ENCODE assay signal across 28 mouse cellular contexts in genomic region chr13:115326294-115326693, GRCm38 (mm10).
DNase-seq lines count a peak whose midpoint lies in the region; ATAC-seq and TF ChIP-seq lines count a peak whose summit lies in the region.
"Had no signal": no experiment of that assay in that cellular context is flagged by ENCODE, and none has a peak within 500 bp of the region (broad histone marks: within the 10 kb centered on the region; RNA-seq: fewer than 3 reads in every experiment).

No protein-coding gene starts in this region.

- 82% methylated on average over 2 of the region's 2 CpGs for WGBS in liver, embryonic 11.5 days
- 61% methylated on average over 2 of the region's 2 CpGs for WGBS in liver, embryonic 14.5 days (ENCODE audit: insufficient replicate concordance)
- WGBS in liver, postnatal 0 days (ENCODE audit: insufficient replicate concordance): 77% methylated on average over 2 of the region's 2 CpGs

- H3K4me1 ChIP-seq in liver, embryonic 11.5 days (replicated peaks; ENCODE audit: control insufficient read depth, insufficient read depth, low read length): no peaks in the 10 kb centered on the region
- H3K4me1 ChIP-seq in liver, embryonic 14.5 days (replicated peaks; ENCODE audit: control insufficient read depth in 2 of 2, insufficient read depth in 2 of 2, low read length in 1 of 2): no peaks in the 10 kb centered on the region
- H3K4me1 ChIP-seq in liver, postnatal 0 days (ENCODE audit: insufficient read depth): no peaks in the 10 kb centered on the region
- H3K4me1 ChIP-seq: embryonic facial prominence, embryonic 10.5 days; embryonic facial prominence, embryonic 13.5 days; heart, embryonic 10.5 days; heart, embryonic 13.5 days had no signal

- no peak overlapping the region for H3K4me3 ChIP-seq in liver, embryonic 11.5 days (ENCODE audit: low read depth, low read length)
- H3K4me3 ChIP-seq in liver, embryonic 14.5 days (ENCODE audit: insufficient read depth in 1 of 2, low read depth in 2 of 2, low read length in 2 of 2): no peak overlapping the region
- no peak overlapping the region for H3K4me3 ChIP-seq in liver, postnatal 0 days (ENCODE audit: low read depth, low read length)
- H3K4me3 ChIP-seq: embryonic facial prominence, embryonic 10.5 days; embryonic facial prominence, embryonic 13.5 days; erythroblast, embryonic 14.5 days; forebrain, embryonic 12.5 days; forebrain, embryonic 15.5 days; heart, adult 2 months; heart, embryonic 10.5 days; heart, embryonic 13.5 days had no signal

- peak; percentile 62; the same call in 1 of the 2 replicates for ATAC-seq in liver, embryonic 11.5 days (replicated peaks; ENCODE audit: low FRiP score)
- ATAC-seq in liver, embryonic 14.5 days (ENCODE audit: insufficient read depth): peak; percentile 91
- ATAC-seq in liver, postnatal 0 days: peak; percentile 55; the same call in 1 of the 2 replicates
- ATAC-seq: forebrain, embryonic 15.5 days had no signal

- H3K9ac ChIP-seq in liver, embryonic 11.5 days (ENCODE audit: low read depth, low read length): no peak overlapping the region
- H3K9ac ChIP-seq in liver, embryonic 14.5 days (replicated peaks): no peak overlapping the region
- H3K9ac ChIP-seq in liver, postnatal 0 days (replicated peaks): no peak overlapping the region
- H3K9ac ChIP-seq: embryonic facial prominence, embryonic 13.5 days; forebrain, embryonic 12.5 days; forebrain, embryonic 15.5 days; heart, embryonic 13.5 days; hindbrain, embryonic 14.5 days had no signal

- TF ChIP-seq EP300 in liver, embryonic 14.5 days (IDR thresholded peaks at IDR 0.05; ENCODE audit: low read depth): peak; percentile 49
- peak; percentile 39; the same call in 1 of the 2 replicates for TF ChIP-seq EP300 in liver, postnatal 0 days (IDR thresholded peaks at IDR 0.05; ENCODE audit: low read depth)

- no peak for TF ChIP-seq CTCF in liver, embryonic 14.5 days (IDR thresholded peaks at IDR 0.05; ENCODE audit: low read depth)
- TF ChIP-seq CTCF in liver, postnatal 0 days (IDR thresholded peaks at IDR 0.05; ENCODE audit: low read depth): no peak

- no peaks in the 10 kb centered on the region for H3K36me3 ChIP-seq in liver, embryonic 11.5 days (ENCODE audit: control insufficient read depth, insufficient read depth, low read length)
- no peaks in the 10 kb centered on the region for H3K36me3 ChIP-seq in liver, embryonic 14.5 days (replicated peaks; ENCODE audit: control insufficient read depth, insufficient read depth, low read depth)
- no peaks in the 10 kb centered on the region for H3K36me3 ChIP-seq in liver, postnatal 0 days (replicated peaks; ENCODE audit: insufficient read depth, low read length)
- H3K36me3 ChIP-seq: embryonic facial prominence, embryonic 10.5 days; embryonic facial prominence, embryonic 13.5 days; forebrain, embryonic 12.5 days; forebrain, embryonic 15.5 days; heart, embryonic 10.5 days; heart, embryonic 13.5 days had no signal

- no peaks in the 10 kb centered on the region for H3K27me3 ChIP-seq in liver, embryonic 11.5 days (replicated peaks; ENCODE audit: control insufficient read depth, insufficient read depth, low read length)
- no peaks in the 10 kb centered on the region for H3K27me3 ChIP-seq in liver, embryonic 14.5 days (ENCODE audit: control insufficient read depth, insufficient read depth, low read length)
- H3K27me3 ChIP-seq in liver, postnatal 0 days (ENCODE audit: insufficient read depth, low read length): no peaks in the 10 kb centered on the region
- H3K27me3 ChIP-seq: embryonic facial prominence, embryonic 13.5 days; forebrain, embryonic 12.5 days; forebrain, embryonic 15.5 days; heart, embryonic 13.5 days had no signal

- no peak overlapping the region for H3K27ac ChIP-seq in liver, embryonic 11.5 days (ENCODE audit: low read depth, low read length)
- no peak overlapping the region for H3K27ac ChIP-seq in liver, embryonic 14.5 days
- H3K27ac ChIP-seq in liver, postnatal 0 days (ENCODE audit: low read depth): no peak overlapping the region
- H3K27ac ChIP-seq: embryonic facial prominence, embryonic 10.5 days; embryonic facial prominence, embryonic 13.5 days; forebrain, embryonic 12.5 days; forebrain, embryonic 15.5 days; heart, adult 2 months; heart, embryonic 10.5 days; heart, embryonic 13.5 days; hindbrain, embryonic 14.5 days had no signal

- no peaks in the 10 kb centered on the region for H3K9me3 ChIP-seq in liver, embryonic 11.5 days (ENCODE audit: control insufficient read depth, low read length)
- no peaks in the 10 kb centered on the region for H3K9me3 ChIP-seq in liver, embryonic 14.5 days (ENCODE audit: control insufficient read depth, low read length)
- H3K9me3 ChIP-seq in liver, postnatal 0 days (ENCODE audit: low read length): no peaks in the 10 kb centered on the region
- H3K9me3 ChIP-seq: embryonic facial prominence, embryonic 10.5 days; embryonic facial prominence, embryonic 13.5 days; forebrain, embryonic 12.5 days; forebrain, embryonic 15.5 days; heart, embryonic 10.5 days; heart, embryonic 13.5 days had no signal

- no peak overlapping the region for H3K4me2 ChIP-seq in liver, embryonic 11.5 days
- no peak overlapping the region for H3K4me2 ChIP-seq in liver, embryonic 14.5 days (ENCODE audit: low read depth)
- no peak overlapping the region for H3K4me2 ChIP-seq in liver, postnatal 0 days (ENCODE audit: low read depth, low read length)
- H3K4me2 ChIP-seq: embryonic facial prominence, embryonic 13.5 days; forebrain, embryonic 12.5 days; forebrain, embryonic 15.5 days; heart, embryonic 13.5 days; hindbrain, embryonic 14.5 days had no signal

- DNase-seq in liver, embryonic 11.5 days (ENCODE audit: low spot score): no peak
- no peak for DNase-seq in liver
- DNase-seq in c-Kit-positive CD71-positive TER-119-positive erythroid progenitor cells, embryonic 14.5 days (ENCODE audit: low spot score): peak; percentile 16
- DNase-seq in liver, embryonic 14.5 days (ENCODE audit: low read depth in 3 of 3, low spot score in 3 of 3): peak; percentile 9 to 39 (median 10)
- no peak for DNase-seq in liver, postnatal 0 days
- DNase-seq in right cerebral cortex, postnatal 25 days: no peak
- DNase-seq in frontal cortex, adult 2 months (ENCODE audit: extremely low spot score in 1 of 2, low spot score in 1 of 2): no peak
- DNase-seq in kidney, adult 11 months: no peak
- DNase-seq: adrenal gland, adult 2 months; adrenal gland, postnatal 14 days; cerebellum, adult 11-12 months; cerebellum, adult 8-10 months; cerebellum, postnatal 10 days; cerebellum, postnatal 36 days; embryo, embryonic 11 days; gastrocnemius, postnatal 10 days; gastrocnemius, postnatal 36 days; heart, adult 2 months; heart, postnatal 14 days; heart, postnatal 4 days had no signal

Comparison
In these comparisons a context has a peak if more than half of its experiments do, and no peak if none do; other contexts are left out.
1. DNase-seq: peak in c-Kit-positive CD71-positive TER-119-positive erythroid progenitor cells, embryonic 14.5 days (single experiment) and liver, embryonic 14.5 days (3 of 3); none in liver, embryonic 11.5 days (single experiment), liver (single experiment), liver, postnatal 0 days (single experiment), right cerebral cortex, postnatal 25 days (single experiment), frontal cortex, adult 2 months (0 of 2) and kidney, adult 11 months (single experiment).
2. Peak in every context shown above with its lines, with median percentiles within 50 percentile points of each other: ATAC-seq.